Mouse (Mus musculus): Measurements from ENCODE around the gene Vps25.

- TF ChIP-seq CTCF (IDR thresholded peaks at IDR 0.05; ENCODE audit: low read depth, low read length) (no peak), POLR2A (IDR thresholded peaks at IDR 0.05; ENCODE audit: extremely low read depth, insufficient read depth, low read length) (no peak)
Measured at GRCm38 (mm10) chr11:101263138-101263988, 9.9 kb downstream of the Vps25 start.
